Mouse (Mus musculus) thymus, postnatal 4 days (tissue): ENCODE data around the gene Gm14692.
"Not testable (repeated sequence)": the region's sequence is repeated elsewhere in the genome, so short reads cannot be mapped to it uniquely, and the experiment has no call there.

Source experiments
- DNase-seq: peaks from one replicate; pipeline ENCODE4 v3.0.0; 2021

Gm14692 gene

GRCm38 (mm10) chrX:67695398-67695797 lies at the start of gene Gm14692:
Gene Gm14692 (plus strand): TSS chrX:67695698.
- DNase-seq, result not testable (repeated sequence)

DNA sequence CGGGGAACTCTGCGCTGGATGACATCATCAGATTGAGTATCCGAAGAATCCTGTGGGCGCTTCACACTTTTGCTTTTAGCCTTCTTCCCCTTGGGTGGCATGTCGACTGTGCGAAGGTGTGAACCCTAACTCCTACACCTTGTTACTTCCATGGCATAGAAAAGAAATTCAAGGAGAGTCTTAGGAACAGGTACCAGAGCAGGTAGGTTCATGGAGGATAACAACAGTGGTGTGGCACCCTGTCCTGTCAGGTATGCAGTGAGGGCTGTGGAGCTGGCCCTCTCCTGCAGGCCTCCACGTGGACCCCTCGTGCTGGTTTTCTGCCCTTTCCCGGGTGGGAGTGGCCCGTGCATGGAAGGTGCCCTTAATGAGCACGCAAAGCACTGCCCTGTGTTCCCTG lies 2.0 kb upstream of the Gm14692 start, which contains the start of gene Gm1140:
Gm1140 (minus strand) TSS at position 101 of the 400 bp plus-strand sequence.
- DNase-seq, result not testable (repeated sequence)
